In genomic region chr14:58651210-58651609, GRCm38 (mm10) we compare ENCODE assay signal across 28 mouse cellular contexts.
DNase-seq lines count a peak whose midpoint lies in the region; ATAC-seq and TF ChIP-seq lines count a peak whose summit lies in the region.
"Had no signal": no experiment of that assay in that cellular context is flagged by ENCODE, and none has a peak within 500 bp of the region (broad histone marks: within the 10 kb centered on the region; RNA-seq: fewer than 3 reads in every experiment).

No protein-coding gene starts in this region.

- no peaks in the 10 kb centered on the region for H3K4me1 ChIP-seq in forebrain, embryonic 15.5 days
- H3K4me1 ChIP-seq in forebrain, embryonic 10.5 days, result peaks cover 12% of the 10 kb centered on the region
- H3K4me1 ChIP-seq in forebrain, postnatal 0 days (ENCODE audit: insufficient read depth), result no peaks in the 10 kb centered on the region
- H3K4me1 ChIP-seq: heart, embryonic 12.5 days; hindbrain, embryonic 13.5 days; liver, embryonic 15.5 days; stomach, embryonic 15.5 days had no signal

- H3K9me3 ChIP-seq in forebrain, embryonic 15.5 days, result no peaks in the 10 kb centered on the region
- no peaks in the 10 kb centered on the region for H3K9me3 ChIP-seq in forebrain, embryonic 10.5 days
- no peaks in the 10 kb centered on the region for H3K9me3 ChIP-seq in forebrain, postnatal 0 days (ENCODE audit: low read length)
- H3K9me3 ChIP-seq: embryonic facial prominence, embryonic 10.5 days; embryonic facial prominence, embryonic 15.5 days; heart, embryonic 12.5 days; hindbrain, embryonic 13.5 days; limb, embryonic 12.5 days; liver, embryonic 15.5 days; midbrain, embryonic 10.5 days; stomach, embryonic 15.5 days had no signal

- DNase-seq in forebrain, embryonic 10.5 days (ENCODE audit: extremely low spot score, low spot score), result no peak
- DNase-seq in layer of hippocampus, adult 9-10 months (ENCODE audit: low spot score), result peak; percentile 3
- DNase-seq in layer of hippocampus, postnatal 25 days (ENCODE audit: extremely low spot score in 1 of 2, low spot score in 1 of 2), result no peak
- DNase-seq in forebrain, postnatal 0 days, result peak; percentile 64
- DNase-seq in lung, postnatal 14 days, result no peak
- DNase-seq: adrenal gland, adult 2 months; adrenal gland, postnatal 36 days; cerebellum, adult 8-10 months; gastrocnemius, postnatal 25 days; heart, adult 18-20 months; heart, postnatal 4 days; kidney, adult 18-20 months; kidney, postnatal 4 days; layer of hippocampus, adult 9-11 months; lung, embryonic 14.5 days; right cerebral cortex, postnatal 25 days had no signal

- H3K4me2 ChIP-seq in forebrain, embryonic 15.5 days (replicated peaks), result no peak overlapping the region
- H3K4me2 ChIP-seq in forebrain, postnatal 0 days (ENCODE audit: low read depth), result no peak overlapping the region
- H3K4me2 ChIP-seq: embryonic facial prominence, embryonic 15.5 days; heart, embryonic 12.5 days; hindbrain, embryonic 13.5 days; limb, embryonic 12.5 days; liver, embryonic 15.5 days; lung, embryonic 14.5 days; stomach, embryonic 15.5 days had no signal

- no peaks in the 10 kb centered on the region for H3K27me3 ChIP-seq in forebrain, embryonic 15.5 days
- peaks cover 62% of the 10 kb centered on the region for H3K27me3 ChIP-seq in forebrain, embryonic 10.5 days (ENCODE audit: poor library complexity, severe bottlenecking)
- H3K27me3 ChIP-seq in forebrain, postnatal 0 days (ENCODE audit: insufficient read depth, low read length), result no peaks in the 10 kb centered on the region
- H3K27me3 ChIP-seq: CH12.LX; heart, embryonic 12.5 days; hindbrain, embryonic 13.5 days; liver, embryonic 15.5 days; stomach, embryonic 15.5 days had no signal

- H3K27ac ChIP-seq in forebrain, embryonic 15.5 days (replicated peaks), result peak overlapping the region; percentile 46; the same call in 1 of the 2 replicates
- H3K27ac ChIP-seq in forebrain, embryonic 10.5 days, result no peak overlapping the region
- H3K27ac ChIP-seq in forebrain, postnatal 0 days (ENCODE audit: low read depth, low read length), result 0 out of 2 replicates have a peak overlapping the region, but pooled peaks have one; percentile 5
- H3K27ac ChIP-seq: embryonic facial prominence, embryonic 10.5 days; embryonic facial prominence, embryonic 15.5 days; hindbrain, embryonic 13.5 days; left cerebral cortex, adult 2 months; limb, embryonic 12.5 days; liver, embryonic 15.5 days; midbrain, embryonic 10.5 days; stomach, embryonic 15.5 days had no signal

- no peak overlapping the region for H3K4me3 ChIP-seq in forebrain, embryonic 15.5 days
- H3K4me3 ChIP-seq in forebrain, embryonic 10.5 days, result no peak overlapping the region
- H3K4me3 ChIP-seq in forebrain, postnatal 0 days (ENCODE audit: low read depth, low read length), result no peak overlapping the region
- H3K4me3 ChIP-seq: embryonic facial prominence, embryonic 10.5 days; embryonic facial prominence, embryonic 15.5 days; heart, embryonic 12.5 days; hindbrain, embryonic 13.5 days; left cerebral cortex, adult 2 months; limb, embryonic 12.5 days; liver, embryonic 15.5 days; midbrain, embryonic 10.5 days; stomach, embryonic 15.5 days had no signal

- no peaks in the 10 kb centered on the region for H3K36me3 ChIP-seq in forebrain, embryonic 15.5 days
- no peaks in the 10 kb centered on the region for H3K36me3 ChIP-seq in forebrain, embryonic 10.5 days (replicated peaks)
- no peaks in the 10 kb centered on the region for H3K36me3 ChIP-seq in forebrain, postnatal 0 days (ENCODE audit: insufficient read depth)
- H3K36me3 ChIP-seq: embryonic facial prominence, embryonic 10.5 days; embryonic facial prominence, embryonic 15.5 days; heart, embryonic 12.5 days; hindbrain, embryonic 13.5 days; limb, embryonic 12.5 days; liver, embryonic 15.5 days; midbrain, embryonic 10.5 days; stomach, embryonic 15.5 days had no signal

- 39% methylated on average over 6 of the region's 6 CpGs for WGBS in forebrain, embryonic 15.5 days
- 62% methylated on average over 6 of the region's 6 CpGs for WGBS in forebrain, embryonic 10.5 days
- WGBS in forebrain, postnatal 0 days, result 31% methylated on average over 6 of the region's 6 CpGs

- ATAC-seq in forebrain, embryonic 15.5 days (replicated peaks), result no peak
- ATAC-seq in forebrain, postnatal 0 days, result peak; percentile 73
- ATAC-seq: activated CD4-positive, CD25-positive, alpha-beta regulatory T cell, adult 4 months had no signal

- no peak overlapping the region for H3K9ac ChIP-seq in forebrain, embryonic 15.5 days (replicated peaks)
- H3K9ac ChIP-seq in forebrain, postnatal 0 days, result no peak overlapping the region
- H3K9ac ChIP-seq: embryonic facial prominence, embryonic 15.5 days; heart, embryonic 12.5 days; hindbrain, embryonic 13.5 days; limb, embryonic 12.5 days; liver, embryonic 15.5 days; lung, embryonic 14.5 days; stomach, embryonic 15.5 days had no signal

- no peak for TF ChIP-seq CTCF in forebrain, postnatal 0 days (IDR thresholded peaks at IDR 0.05; ENCODE audit: low read depth)

Comparison
In these comparisons a context has a peak if more than half of its experiments do, and no peak if none do; other contexts are left out.
1. DNase-seq: peak in layer of hippocampus, adult 9-10 months (single experiment) and forebrain, postnatal 0 days (single experiment); none in forebrain, embryonic 10.5 days (single experiment), layer of hippocampus, postnatal 25 days (0 of 2) and lung, postnatal 14 days (single experiment).